Mouse (Mus musculus): ENCODE results near the gene Gm3625.
A peak's percentile ranks its signal among the peaks of the same experiment; 100 is the strongest.
"Not testable (repeated sequence)": the region's sequence is repeated elsewhere in the genome, so short reads cannot be mapped to it uniquely, and the experiment has no call there.

The Gm3625 gene

GRCm38 (mm10) chr12:4555451-4555850, 37.3 kb downstream of the Gm3625 start:
- DNase-seq (ENCODE audit: low spot score), result no peak

GRCm38 (mm10) chr12:4553704-4554103, 39.0 kb downstream of the Gm3625 start:
- DNase-seq (ENCODE audit: low spot score), result not testable (repeated sequence)

DNA sequence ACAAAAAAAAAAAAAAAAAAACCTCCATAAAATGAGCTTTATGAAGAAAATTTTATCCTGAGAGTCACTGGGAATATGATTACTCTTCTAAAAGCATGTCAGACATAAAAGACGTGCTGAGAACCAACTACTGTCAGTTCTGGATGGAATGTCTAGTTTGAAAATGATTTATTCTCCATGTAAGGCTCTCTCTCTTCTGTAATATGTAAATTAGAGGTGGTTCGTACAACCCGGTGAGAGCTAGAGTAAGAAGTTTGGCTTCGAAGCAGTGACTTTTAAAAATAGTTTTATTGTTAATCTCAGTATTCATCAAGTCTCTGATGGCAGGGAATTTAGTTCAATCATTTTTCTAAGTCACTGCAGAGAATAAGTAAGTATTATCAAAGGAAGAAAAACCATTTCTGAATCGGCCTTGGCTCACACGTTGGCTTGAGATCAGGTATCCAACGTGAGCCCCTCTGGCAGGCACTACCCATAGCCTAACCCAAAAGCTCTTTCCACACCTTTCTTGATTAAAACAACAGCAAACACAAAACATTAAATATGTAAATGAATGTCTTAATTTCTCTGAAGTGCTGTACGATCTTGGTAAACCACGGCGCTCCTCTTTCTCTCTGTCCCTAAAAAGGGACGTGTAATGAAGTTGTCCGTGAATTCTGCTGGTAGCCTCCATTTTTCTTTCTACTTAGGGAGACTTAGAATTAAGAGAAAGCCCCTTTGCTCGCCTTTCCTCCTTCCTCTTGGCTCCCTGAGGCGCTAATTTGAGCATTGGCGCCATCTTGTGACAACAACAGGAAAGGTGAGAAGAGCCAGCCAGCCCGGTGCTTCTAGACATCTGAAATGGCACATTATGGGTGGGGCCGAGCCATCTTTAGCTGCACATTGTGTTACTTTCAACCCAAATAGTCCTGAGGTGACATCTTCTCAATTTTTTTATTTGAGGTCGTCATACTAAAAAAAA, 44.4 kb downstream of the Gm3625 start:
- peak; percentile 80 for DNase-seq (ENCODE audit: low spot score)

DNA sequence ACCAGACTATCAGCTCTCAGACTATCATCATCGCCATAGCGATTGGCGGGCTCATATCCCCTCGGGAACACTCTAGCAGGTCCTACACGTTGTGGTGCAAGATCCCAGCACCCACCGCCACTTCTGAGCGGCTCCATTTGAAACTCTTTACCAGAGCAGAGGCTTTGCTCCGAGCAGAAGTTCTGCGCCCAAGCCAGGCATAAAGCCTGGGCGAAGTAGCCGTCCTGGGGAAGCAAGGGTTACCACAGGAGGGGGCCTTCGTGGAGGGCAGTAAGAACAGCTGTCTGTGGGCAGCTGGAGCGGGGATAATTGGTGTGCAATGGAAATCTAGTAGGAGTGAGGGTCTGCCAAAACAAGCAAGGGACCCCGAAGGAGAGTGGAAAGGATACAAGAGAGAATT, 45.2 kb downstream of the Gm3625 start:
- DNase-seq (ENCODE audit: low spot score), result no peak

DNA sequence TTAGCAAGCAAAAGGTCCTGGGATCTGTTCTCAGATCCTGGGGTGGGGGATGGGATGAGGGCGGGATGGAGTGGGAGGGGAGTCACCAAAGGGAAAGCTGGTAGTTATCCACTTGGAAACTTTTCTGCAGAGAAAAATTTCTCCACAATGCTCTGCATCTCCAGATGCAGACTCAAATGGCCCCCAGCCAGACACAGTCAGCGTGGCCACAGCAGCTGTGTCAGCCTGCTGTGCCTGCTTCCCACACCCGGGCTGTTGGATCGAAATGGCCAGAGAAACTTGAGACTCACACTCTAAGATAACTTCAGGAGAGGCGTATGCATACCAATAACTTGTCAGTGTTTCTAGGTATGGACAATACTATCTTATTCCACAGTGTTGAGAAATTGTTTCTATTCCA, 46.2 kb downstream of the Gm3625 start:
- peak; percentile 77 for DNase-seq (ENCODE audit: low spot score)

DNA sequence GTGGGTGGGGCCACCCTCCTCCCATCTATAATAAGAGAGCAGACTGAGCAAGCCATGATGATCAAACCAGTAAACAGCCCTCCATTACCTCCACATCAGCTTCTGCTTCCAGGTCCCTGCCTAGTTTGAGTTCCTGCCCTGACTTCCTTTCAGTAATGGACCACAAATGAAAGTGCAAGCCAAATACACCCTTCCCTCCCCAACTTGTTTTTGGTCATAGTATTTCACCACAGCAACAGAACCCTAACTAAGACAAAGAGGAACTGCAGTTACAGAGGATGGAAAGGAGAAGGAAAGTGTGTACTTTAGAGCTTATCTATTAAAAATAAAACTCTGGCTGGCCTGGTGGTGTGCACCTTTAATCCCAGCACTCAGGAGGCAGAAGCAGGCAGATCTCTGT, 47.3 kb downstream of the Gm3625 start:
- no peak for DNase-seq (ENCODE audit: low spot score)

DNA sequence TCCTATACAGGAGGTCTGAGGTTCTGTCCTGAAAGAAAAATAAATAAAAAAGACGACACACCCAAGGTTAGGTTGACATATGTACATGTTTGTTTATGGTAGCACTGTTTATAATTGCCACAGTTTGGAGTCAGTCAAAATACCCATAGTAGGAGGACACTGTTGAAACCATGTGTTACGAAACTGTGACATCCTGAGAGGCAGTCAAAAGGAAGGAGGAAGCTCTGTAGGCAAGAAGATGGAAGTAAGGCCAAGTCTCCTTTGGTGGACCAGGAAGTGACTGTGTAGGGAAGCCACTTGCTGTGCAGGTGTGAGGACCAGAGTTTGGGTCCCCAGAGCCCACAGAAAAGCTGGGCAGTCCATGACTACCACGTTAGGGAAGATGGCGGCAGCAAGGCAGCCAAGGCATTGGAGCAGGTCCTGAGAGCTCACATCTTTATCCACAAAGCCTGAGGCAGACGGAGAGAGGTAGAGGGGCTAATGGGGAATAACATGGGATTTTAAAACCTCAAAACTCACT, 48.3 kb downstream of the Gm3625 start:
- DNase-seq (ENCODE audit: low spot score), result no peak
